Mouse (Mus musculus): ENCODE measurements around the gene Sertad3. TPM values are rescaled to one million over a fixed set of nuclear protein-coding genes. Genes with fewer than 3 reads are reported as not detected.
"Not testable (repeated sequence)": the region's sequence is repeated elsewhere in the genome, so short reads cannot be mapped to it uniquely, and the experiment has no call there.

Gene Sertad3
- total RNA-seq, 2 experiments from 2014 or later, result 9.0 to 10.0 TPM

- intact Hi-C loops (cut with DNase I; ENCODE audit: low total_unique reads), result no loop called here
- DNase-seq, result peak; percentile 77
Measured at GRCm38 (mm10) chr7:27487740-27488268, 14.2 kb downstream of the Sertad3 start.

DNA sequence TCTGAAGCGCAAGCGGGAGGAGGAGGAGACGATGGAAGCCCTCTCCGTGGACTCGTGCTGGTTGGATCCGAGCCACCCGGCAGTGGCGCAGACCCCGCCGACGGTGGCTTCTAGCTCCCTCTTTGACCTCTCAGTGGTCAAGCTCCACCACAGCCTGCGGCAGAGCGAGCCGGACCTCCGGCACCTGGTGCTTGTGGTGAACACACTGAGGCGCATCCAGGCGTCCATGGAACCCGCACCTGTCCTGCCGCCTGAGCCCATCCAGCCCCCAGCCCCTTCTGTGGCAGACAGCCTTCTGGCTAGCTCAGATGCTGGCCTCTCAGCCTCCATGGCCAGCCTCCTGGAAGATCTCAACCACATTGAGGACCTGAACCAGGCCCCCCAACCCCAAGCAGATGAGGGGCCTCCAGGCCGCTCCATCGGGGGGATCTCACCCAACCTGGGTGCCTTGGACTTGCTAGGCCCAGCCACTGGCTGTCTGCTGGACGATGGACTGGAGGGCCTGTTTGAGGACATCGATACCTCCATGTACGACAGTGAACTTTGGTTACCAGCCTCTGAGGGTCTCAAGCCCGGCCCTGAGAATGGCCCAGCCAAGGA lies 15.8 kb downstream of the Sertad3 start:
- DNase-seq, result peak; percentile 22
- intact Hi-C loops (cut with DNase I; ENCODE audit: low total_unique reads), result no loop called here

- intact Hi-C loops (cut with DNase I; ENCODE audit: low total_unique reads), result no loop called here
- no peak for DNase-seq
Measured at GRCm38 (mm10) chr7:27490227-27490542, 16.6 kb downstream of the Sertad3 start.

DNA sequence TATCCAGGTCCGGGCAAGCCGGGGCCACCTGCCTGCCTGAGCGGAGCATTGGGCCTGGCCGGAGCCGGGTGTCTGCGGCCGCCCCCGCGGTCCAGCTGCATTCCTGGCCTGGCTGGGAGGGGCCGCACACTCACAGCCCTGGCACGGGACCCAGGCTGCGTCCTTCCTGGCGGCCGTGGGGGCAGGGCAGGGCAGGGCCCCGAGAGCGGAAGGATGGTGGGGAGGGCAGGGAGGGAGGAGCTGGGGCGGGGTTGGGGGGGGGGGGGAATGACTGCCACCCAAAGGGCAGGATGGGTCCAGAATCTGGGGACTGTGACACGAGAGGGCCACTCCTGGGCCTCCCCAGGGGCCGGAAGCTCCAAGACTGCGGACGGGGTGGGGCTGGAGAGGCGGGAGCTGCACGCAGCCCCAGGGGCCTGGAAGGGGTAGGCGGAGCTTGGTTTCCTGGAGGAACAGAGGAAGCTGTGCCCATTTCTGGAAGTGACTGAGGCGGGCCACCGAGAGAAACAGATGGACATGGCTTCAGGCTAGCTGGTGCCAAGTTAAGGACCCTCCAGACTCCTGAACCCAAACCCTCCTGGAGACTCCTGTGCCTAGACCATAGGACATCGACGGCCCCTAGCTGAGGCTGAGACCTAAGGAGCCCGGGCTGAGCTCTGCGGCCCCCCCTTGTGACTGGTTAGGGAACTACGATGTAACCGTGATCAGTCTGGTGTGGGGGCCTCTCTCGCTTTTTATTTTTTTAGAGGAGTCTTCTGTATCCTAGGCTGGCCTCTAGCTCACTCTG lies 17.2 kb downstream of the Sertad3 start:
- DNase-seq, result peak; percentile 97
- intact Hi-C loops (cut with DNase I; ENCODE audit: low total_unique reads), result no loop called here

DNA sequence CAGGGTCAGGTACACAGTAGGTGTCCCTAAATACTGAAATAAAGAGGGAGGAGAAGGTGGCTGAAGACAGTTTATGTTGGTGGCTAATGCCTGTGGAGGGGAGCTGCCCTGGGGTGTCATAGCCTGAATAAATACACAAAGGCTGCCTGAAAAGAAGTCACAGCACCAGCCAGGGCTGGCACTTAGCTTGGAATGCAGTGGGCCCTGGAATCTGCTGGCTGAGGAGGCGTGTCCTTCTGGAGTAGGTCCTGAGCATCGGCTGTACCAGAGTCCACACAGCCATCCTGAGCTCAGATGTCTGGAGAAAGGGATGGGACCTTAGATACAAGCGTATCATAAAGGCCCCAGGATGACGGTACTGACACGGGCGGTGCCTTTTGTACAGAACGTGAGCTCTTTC lies 18.3 kb downstream of the Sertad3 start:
- DNase-seq, result no peak
- intact Hi-C loops (cut with DNase I; ENCODE audit: low total_unique reads), result no loop called here

- DNase-seq, result no peak
- intact Hi-C loops (cut with DNase I; ENCODE audit: low total_unique reads), result no loop called here
Measured at GRCm38 (mm10) chr7:27493022-27493421, 19.5 kb downstream of the Sertad3 start.

- no peak for DNase-seq
- intact Hi-C loops (cut with DNase I; ENCODE audit: low total_unique reads), result no loop called here
Measured at GRCm38 (mm10) chr7:27493450-27493849, 19.9 kb downstream of the Sertad3 start.

GRCm38 (mm10) chr7:27494659-27495367 lies 21.2 kb downstream of the Sertad3 start:
- intact Hi-C loops (cut with DNase I; ENCODE audit: low total_unique reads); DNase-seq: not testable (repeated sequence)

GRCm38 (mm10) chr7:27499036-27499435 lies 25.5 kb downstream of the Sertad3 start, which contains the start of gene Prx:
Gene Prx (plus strand): TSS chr7:27499324.
- DNase-seq, result no peak
- intact Hi-C loops (cut with DNase I; ENCODE audit: low total_unique reads), result no loop called here

GRCm38 (mm10) chr7:27501620-27502019 lies 28.1 kb downstream of the Sertad3 start:
- peak; percentile 45 for DNase-seq
- intact Hi-C loops (cut with DNase I; ENCODE audit: low total_unique reads), result no loop called here

- no peak for DNase-seq
- intact Hi-C loops (cut with DNase I; ENCODE audit: low total_unique reads), result no loop called here
Measured at GRCm38 (mm10) chr7:27506765-27507370, 33.3 kb downstream of the Sertad3 start.

DNA sequence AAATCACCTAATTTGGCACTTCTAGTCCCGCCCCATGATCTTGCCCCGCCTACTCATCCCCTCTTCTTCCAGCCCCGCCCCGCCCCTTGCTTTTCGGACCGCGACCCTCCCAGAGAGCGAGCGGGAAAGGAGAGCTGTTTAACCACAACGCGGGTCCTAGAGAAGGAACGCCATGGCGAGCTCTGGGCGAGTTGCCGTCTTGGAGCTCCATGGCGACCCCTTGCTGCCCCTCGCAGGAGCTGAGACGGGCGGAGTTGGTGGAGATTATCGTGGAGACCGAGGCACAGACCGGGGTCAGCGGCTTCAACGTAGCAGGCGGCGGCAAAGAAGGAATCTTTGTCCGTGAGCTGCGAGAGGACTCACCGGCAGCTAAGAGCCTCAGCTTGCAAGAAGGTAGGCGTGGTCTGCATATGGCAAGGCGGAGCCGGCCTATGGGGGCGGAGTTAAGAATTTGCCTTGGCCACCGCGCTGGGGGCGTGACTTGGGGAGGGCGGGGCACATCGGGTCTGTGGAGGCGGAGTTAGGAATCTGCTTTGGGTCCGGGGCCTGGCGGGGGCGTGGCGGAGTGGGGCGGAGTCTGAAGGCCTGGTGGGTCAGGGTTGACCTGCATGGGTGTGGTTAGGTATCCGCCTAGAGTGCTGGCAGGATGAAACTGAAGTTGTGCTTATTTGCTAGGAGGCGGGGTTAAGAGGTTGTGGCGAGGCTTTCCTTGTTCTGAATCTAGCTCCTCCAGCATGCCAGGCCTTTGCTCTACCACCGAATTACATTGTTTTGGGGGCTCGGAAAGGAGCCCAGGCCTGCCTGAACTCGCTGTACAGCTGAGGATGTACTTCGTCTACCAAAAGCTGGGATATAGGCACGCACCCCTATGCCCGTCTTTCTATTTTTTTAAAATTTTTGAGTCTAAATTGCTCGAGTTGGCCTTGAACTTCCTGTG lies 34.4 kb downstream of the Sertad3 start:
- peak; percentile 97 for DNase-seq
- intact Hi-C loops (cut with DNase I; ENCODE audit: low total_unique reads), result no loop called here

- peak; percentile 63 for DNase-seq
- intact Hi-C loops (cut with DNase I; ENCODE audit: low total_unique reads), result no loop called here
Measured at GRCm38 (mm10) chr7:27508648-27509005, 35.1 kb downstream of the Sertad3 start.

- intact Hi-C loops (cut with DNase I; ENCODE audit: low total_unique reads), result no loop called here
- no peak for DNase-seq
Measured at GRCm38 (mm10) chr7:27510809-27511208, 37.2 kb downstream of the Sertad3 start.

- intact Hi-C loops (cut with DNase I; ENCODE audit: low total_unique reads), result no loop called here
- DNase-seq, result no peak
Measured at GRCm38 (mm10) chr7:27514961-27515360, 41.4 kb downstream of the Sertad3 start.

DNA sequence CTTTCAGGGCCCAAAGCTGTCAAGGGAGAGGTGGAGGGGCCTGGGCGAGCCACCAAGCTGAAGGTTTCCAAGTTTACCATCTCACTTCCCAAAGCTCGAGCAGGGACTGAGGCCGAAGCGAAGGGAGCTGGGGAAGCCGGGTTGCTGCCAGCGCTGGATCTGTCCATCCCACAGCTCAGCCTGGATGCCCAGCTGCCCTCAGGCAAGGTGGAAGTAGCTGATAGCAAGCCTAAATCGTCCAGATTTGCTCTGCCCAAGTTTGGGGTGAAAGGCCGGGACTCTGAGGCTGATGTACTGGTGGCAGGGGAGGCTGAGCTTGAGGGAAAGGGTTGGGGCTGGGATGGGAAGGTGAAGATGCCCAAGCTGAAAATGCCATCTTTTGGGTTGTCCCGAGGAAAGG lies 44.7 kb downstream of the Sertad3 start:
- intact Hi-C loops (cut with DNase I; ENCODE audit: low total_unique reads), result no loop called here
- DNase-seq, result no peak

DNA sequence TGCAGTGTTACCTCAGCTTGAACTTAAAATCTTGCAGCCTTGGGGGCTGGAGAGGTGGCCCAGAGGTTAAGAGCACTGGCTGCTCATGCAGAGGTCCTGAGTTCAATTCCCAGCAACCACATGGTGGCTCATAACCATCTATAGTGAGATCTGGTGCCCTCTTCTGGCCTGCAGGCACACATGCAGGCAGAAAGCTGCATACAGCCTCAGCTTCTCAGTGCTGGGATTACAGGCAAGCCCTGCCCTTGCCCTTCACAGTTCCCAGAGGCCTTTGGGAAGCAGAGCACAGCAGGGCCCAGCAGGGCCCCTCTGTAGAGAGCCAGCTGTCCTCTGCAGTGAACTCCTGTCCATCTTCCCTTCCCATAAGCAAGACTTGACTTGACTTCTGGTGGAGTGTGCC lies 46.5 kb downstream of the Sertad3 start:
- intact Hi-C loops (cut with DNase I; ENCODE audit: low total_unique reads), result loop anchor here (10.0 kb wide), 2 partner anchors 45 to 95 kb away; partner anchors contain the start of gene Sertad3
- DNase-seq, result no peak

DNA sequence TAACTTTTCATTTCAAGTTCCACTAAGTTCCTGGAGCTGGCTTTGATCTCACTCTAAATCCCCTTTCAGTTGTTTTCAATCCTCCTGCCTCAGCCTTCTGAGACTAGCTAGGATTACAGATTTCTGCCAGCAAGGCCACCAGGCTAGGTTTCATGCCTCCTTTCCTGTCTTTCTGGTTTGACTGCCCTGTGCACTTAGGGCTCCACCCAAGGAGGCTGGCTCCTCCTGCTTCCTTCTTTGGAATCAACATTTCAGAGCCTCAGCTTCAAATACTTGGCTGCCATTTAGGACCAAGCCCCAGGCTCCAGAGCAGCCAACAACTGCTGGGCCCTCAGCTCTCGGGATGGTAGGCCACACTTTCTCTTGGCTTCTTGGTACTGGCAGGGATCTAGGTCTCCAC lies 47.0 kb downstream of the Sertad3 start:
- no peak for DNase-seq
- intact Hi-C loops (cut with DNase I; ENCODE audit: low total_unique reads), result loop anchor here (10.0 kb wide), 2 partner anchors 46 to 96 kb away; partner anchors contain the start of gene Sertad3

- intact Hi-C loops (cut with DNase I; ENCODE audit: low total_unique reads), result loop anchor here (10.0 kb wide), 2 partner anchors 48 to 98 kb away; partner anchors contain the start of gene Sertad3
Measured at GRCm38 (mm10) chr7:27522967-27523366, 49.4 kb downstream of the Sertad3 start, which contains the start of gene Hipk4. Gene Hipk4 (plus strand): TSS chr7:27523267.

More at GRCm38 (mm10) chr7:27522967-27523366, 49.4 kb downstream of the Sertad3 start, which contains the start of gene Hipk4:
- DNase-seq, result no peak

Measured in gastrocnemius, postnatal 14 days (tissue).